Mouse (Mus musculus): ENCODE results near the gene Mprip.
A peak's percentile ranks its signal among the peaks of the same experiment; 100 is the strongest.

Mprip gene

GRCm38 (mm10) chr11:59775435-59776148 lies 114.5 kb downstream of the Mprip start:
- no peaks in the 10 kb centered on the region; the same call in none of the 2 replicates for H3K36me3 ChIP-seq (ENCODE audit: control insufficient read depth, insufficient read depth, low read length, poor library complexity, severe bottlenecking)
- DNase-seq (ENCODE audit: low read depth, low spot score): no peak
- H3K27me3 ChIP-seq (ENCODE audit: control insufficient read depth, insufficient read depth, low read length, poor library complexity, severe bottlenecking): no peaks in the 10 kb centered on the region

GRCm38 (mm10) chr11:59777259-59777658 lies 116.2 kb downstream of the Mprip start:
- H3K36me3 ChIP-seq (ENCODE audit: control insufficient read depth, insufficient read depth, low read length, poor library complexity, severe bottlenecking): no peaks in the 10 kb centered on the region; the same call in none of the 2 replicates
- no peak for DNase-seq (ENCODE audit: low read depth, low spot score)
- no peaks in the 10 kb centered on the region for H3K27me3 ChIP-seq (ENCODE audit: control insufficient read depth, insufficient read depth, low read length, poor library complexity, severe bottlenecking)

GRCm38 (mm10) chr11:59778181-59778873 lies 117.2 kb downstream of the Mprip start:
- no peaks in the 10 kb centered on the region; the same call in none of the 2 replicates for H3K36me3 ChIP-seq (ENCODE audit: control insufficient read depth, insufficient read depth, low read length, poor library complexity, severe bottlenecking)
- peak; percentile 87 for DNase-seq (ENCODE audit: low read depth, low spot score)
- no peaks in the 10 kb centered on the region for H3K27me3 ChIP-seq (ENCODE audit: control insufficient read depth, insufficient read depth, low read length, poor library complexity, severe bottlenecking)

GRCm38 (mm10) chr11:59778874-59779223 lies 117.7 kb downstream of the Mprip start:
- Histone ChIP-seq H3K27me3 (ENCODE audit: control insufficient read depth, insufficient read depth, low read length, poor library complexity, severe bottlenecking) (no peaks in the 10 kb centered on the region), H3K36me3 (ENCODE audit: control insufficient read depth, insufficient read depth, low read length, poor library complexity, severe bottlenecking) (no peaks in the 10 kb centered on the region; the same call in none of the 2 replicates)
- no peak for DNase-seq (ENCODE audit: low read depth, low spot score)

- Histone ChIP-seq H3K27me3 (ENCODE audit: control insufficient read depth, insufficient read depth, low read length, poor library complexity, severe bottlenecking) (no peaks in the 10 kb centered on the region), H3K36me3 (ENCODE audit: control insufficient read depth, insufficient read depth, low read length, poor library complexity, severe bottlenecking) (no peaks in the 10 kb centered on the region; the same call in 1 of the 2 replicates)
- no peak for DNase-seq (ENCODE audit: low read depth, low spot score)
Observed at GRCm38 (mm10) chr11:59779406-59779805, 118.3 kb downstream of the Mprip start.

- Histone ChIP-seq H3K27me3 (ENCODE audit: control insufficient read depth, insufficient read depth, low read length, poor library complexity, severe bottlenecking) (no peaks in the 10 kb centered on the region), H3K36me3 (ENCODE audit: control insufficient read depth, insufficient read depth, low read length, poor library complexity, severe bottlenecking) (no peaks in the 10 kb centered on the region; the same call in 1 of the 2 replicates)
- no peak for DNase-seq (ENCODE audit: low read depth, low spot score)
Observed at GRCm38 (mm10) chr11:59780241-59780640, 119.1 kb downstream of the Mprip start.

- H3K36me3 ChIP-seq (ENCODE audit: control insufficient read depth, insufficient read depth, low read length, poor library complexity, severe bottlenecking): no peaks in the 10 kb centered on the region
- DNase-seq (ENCODE audit: low read depth, low spot score): no peak
- no peaks in the 10 kb centered on the region for H3K27me3 ChIP-seq (ENCODE audit: control insufficient read depth, insufficient read depth, low read length, poor library complexity, severe bottlenecking)
Observed at GRCm38 (mm10) chr11:59782091-59782590, 121.0 kb downstream of the Mprip start.

GRCm38 (mm10) chr11:59783591-59783990 lies 122.5 kb downstream of the Mprip start:
- H3K36me3 ChIP-seq (ENCODE audit: control insufficient read depth, insufficient read depth, low read length, poor library complexity, severe bottlenecking): no peaks in the 10 kb centered on the region
- DNase-seq (ENCODE audit: low read depth, low spot score): no peak
- no peaks in the 10 kb centered on the region for H3K27me3 ChIP-seq (ENCODE audit: control insufficient read depth, insufficient read depth, low read length, poor library complexity, severe bottlenecking)

GRCm38 (mm10) chr11:59786444-59787198 lies 125.5 kb downstream of the Mprip start:
- no peak for DNase-seq (ENCODE audit: low read depth, low spot score)
- H3K27me3 ChIP-seq (ENCODE audit: control insufficient read depth, insufficient read depth, low read length, poor library complexity, severe bottlenecking): no peaks in the 10 kb centered on the region
- peaks cover 1% of the 10 kb centered on the region; the same call in 1 of the 2 replicates for H3K36me3 ChIP-seq (ENCODE audit: control insufficient read depth, insufficient read depth, low read length, poor library complexity, severe bottlenecking)

GRCm38 (mm10) chr11:59787199-59787781 lies 126.2 kb downstream of the Mprip start, which contains the start of gene Pld6:
TSS of gene Pld6 (minus strand) at chr11:59787645.
- no peaks in the 10 kb centered on the region for H3K27me3 ChIP-seq (ENCODE audit: control insufficient read depth, insufficient read depth, low read length, poor library complexity, severe bottlenecking)
- H3K36me3 ChIP-seq (ENCODE audit: control insufficient read depth, insufficient read depth, low read length, poor library complexity, severe bottlenecking): peaks cover 8% of the 10 kb centered on the region; the same call in 1 of the 2 replicates
- peak; percentile 53 for DNase-seq (ENCODE audit: low read depth, low spot score)

- Histone ChIP-seq H3K36me3 (ENCODE audit: control insufficient read depth, insufficient read depth, low read length, poor library complexity, severe bottlenecking) (peaks cover 15% of the 10 kb centered on the region), H3K27me3 (ENCODE audit: control insufficient read depth, insufficient read depth, low read length, poor library complexity, severe bottlenecking) (no peaks in the 10 kb centered on the region)
- DNase-seq (ENCODE audit: low read depth, low spot score): no peak
Observed at GRCm38 (mm10) chr11:59789311-59789710, 128.2 kb downstream of the Mprip start.

GRCm38 (mm10) chr11:59793390-59793789 lies 132.3 kb downstream of the Mprip start:
- peaks cover 25% of the 10 kb centered on the region for H3K36me3 ChIP-seq (ENCODE audit: control insufficient read depth, insufficient read depth, low read length, poor library complexity, severe bottlenecking)
- no peak for DNase-seq (ENCODE audit: low read depth, low spot score)
- no peaks in the 10 kb centered on the region for H3K27me3 ChIP-seq (ENCODE audit: control insufficient read depth, insufficient read depth, low read length, poor library complexity, severe bottlenecking)

- DNase-seq (ENCODE audit: low read depth, low spot score): peak; percentile 21
- no peaks in the 10 kb centered on the region for H3K27me3 ChIP-seq (ENCODE audit: control insufficient read depth, insufficient read depth, low read length, poor library complexity, severe bottlenecking)
- peaks cover 31% of the 10 kb centered on the region for H3K36me3 ChIP-seq (ENCODE audit: control insufficient read depth, insufficient read depth, low read length, poor library complexity, severe bottlenecking)
Observed at GRCm38 (mm10) chr11:59800412-59800811, 139.3 kb downstream of the Mprip start.

- Histone ChIP-seq H3K36me3 (ENCODE audit: control insufficient read depth, insufficient read depth, low read length, poor library complexity, severe bottlenecking) (peaks cover 29% of the 10 kb centered on the region), H3K27me3 (ENCODE audit: control insufficient read depth, insufficient read depth, low read length, poor library complexity, severe bottlenecking) (no peaks in the 10 kb centered on the region)
- no peak for DNase-seq (ENCODE audit: low read depth, low spot score)
Observed at GRCm38 (mm10) chr11:59801881-59802280, 140.8 kb downstream of the Mprip start.

Measured in splenic B cell, adult 2 months (primary cell).